Mouse (Mus musculus): ENCODE data around the gene Rsrc2. TPM values are rescaled to one million over a fixed set of nuclear protein-coding genes. Genes with fewer than 3 reads are reported as not detected.
"Not testable (repeated sequence)": the region's sequence is repeated elsewhere in the genome, so short reads cannot be mapped to it uniquely, and the experiment has no call there.

Rsrc2 gene
- 10 to 100 TPM; 65.6 to 81.8 TPM for total RNA-seq (2021)
- long read RNA-seq, experiment 1, transcript Rsrc2-208 (10 exons, 1,595 nt), result major isoform, 25 of 61 reads
- long read RNA-seq, experiment 1, partial matches to known transcripts, result 13 of 61 reads
- long read RNA-seq, experiment 1, other reads (novel, unspliced or antisense), result 13 of 61 reads
- long read RNA-seq, experiment 2, transcript Rsrc2-208 (10 exons, 1,595 nt), result major isoform, 14 of 20 reads
- long read RNA-seq, experiment 2, partial matches to known transcripts, result 3 of 20 reads
- long read RNA-seq, experiment 2, other reads (novel, unspliced or antisense), result 3 of 20 reads

DNA sequence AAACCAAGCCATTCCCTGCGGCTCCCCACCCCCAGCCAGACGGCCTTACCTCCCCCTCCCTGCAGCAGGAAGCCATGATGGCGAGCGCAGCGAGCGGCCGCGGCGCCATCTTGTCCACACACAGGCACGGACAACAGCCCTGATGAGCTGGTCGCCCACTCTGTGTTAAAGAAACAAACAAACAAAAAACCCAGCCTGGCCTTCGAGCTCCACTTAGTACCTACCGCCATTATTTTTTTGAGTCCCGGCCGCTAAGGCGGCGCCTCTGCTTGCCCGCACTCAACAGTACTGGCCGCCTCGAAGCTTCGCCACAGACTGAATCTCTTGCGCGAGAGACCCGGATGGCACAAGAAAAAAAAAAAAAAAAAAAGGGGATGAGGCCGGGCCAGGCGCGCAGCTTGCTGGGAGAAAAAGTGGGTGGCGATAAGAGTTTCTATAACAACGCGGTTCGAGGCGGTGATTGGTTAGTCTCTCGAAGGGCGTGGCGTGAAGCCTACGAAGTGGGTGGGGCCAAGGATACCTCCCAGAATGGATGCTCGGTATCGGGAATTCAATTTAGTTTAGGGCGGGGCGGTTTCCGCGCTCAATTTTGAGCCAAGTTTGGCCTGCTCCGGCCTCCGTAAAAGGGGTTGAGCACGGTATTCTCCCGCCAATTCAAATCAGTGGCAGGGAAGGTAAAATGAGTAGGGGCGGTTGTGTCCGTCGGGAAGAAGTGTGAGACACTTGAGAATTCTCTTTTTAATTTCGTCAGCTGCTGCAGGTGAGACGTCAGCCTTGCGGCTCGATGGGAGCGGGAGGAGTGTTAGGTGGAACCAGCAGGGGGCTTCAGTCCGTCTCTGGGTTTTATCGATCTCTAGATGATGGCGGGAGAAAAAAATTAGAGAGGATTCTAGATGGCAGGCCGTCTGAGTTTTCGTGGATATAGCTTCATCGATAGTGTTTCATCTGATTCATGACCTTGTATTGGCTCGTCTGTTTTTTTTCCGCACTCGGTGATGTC, at the start of gene Rsrc2, which contains the start of gene Kntc1:
Rsrc2 (minus strand) TSS at position 350 of the 1,000 bp plus-strand sequence.
Kntc1 (plus strand) TSS at position 652 of the 1,000 bp plus-strand sequence.
- peak; percentile 97 to 99 for DNase-seq

DNA sequence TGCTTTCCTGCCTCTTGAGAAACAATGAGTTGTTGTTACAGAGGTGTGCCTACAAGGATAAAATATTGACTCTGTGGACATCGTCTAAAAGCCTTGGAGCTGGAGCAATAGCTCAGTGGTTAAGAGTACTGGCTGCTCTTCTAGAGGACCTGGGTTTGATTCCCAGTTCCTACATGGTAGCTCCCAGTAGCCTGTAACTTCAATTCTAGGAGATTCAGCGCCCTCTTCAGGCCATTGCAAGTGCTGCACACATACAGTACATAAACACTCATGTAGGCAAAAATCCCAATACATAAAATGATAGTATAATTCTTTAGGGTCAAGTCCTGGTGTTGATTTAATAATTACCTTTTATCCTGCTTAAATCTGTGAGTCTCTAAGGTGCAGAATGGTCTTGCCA, 43.9 kb upstream of the Rsrc2 start:
- no peak for DNase-seq

DNA sequence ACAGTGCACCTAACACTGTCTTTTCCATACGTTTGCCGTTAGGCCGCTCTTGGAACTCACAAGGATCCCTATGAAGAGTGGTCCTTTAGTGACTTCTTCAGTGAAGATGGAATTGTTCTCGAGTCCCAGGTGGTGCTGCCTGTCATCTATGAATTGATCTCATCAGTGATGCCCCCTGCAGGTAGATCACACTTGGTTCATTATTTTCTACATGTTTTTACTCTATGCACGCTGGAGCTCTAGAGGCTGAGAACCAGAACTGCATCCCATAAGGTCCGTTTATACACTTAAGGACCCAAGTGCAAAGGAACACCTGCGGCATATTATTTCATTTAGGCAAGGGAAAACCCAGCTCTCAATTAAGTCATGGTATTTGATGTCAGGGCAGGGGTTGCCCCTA, 39.8 kb upstream of the Rsrc2 start:
- DNase-seq, result no peak

DNA sequence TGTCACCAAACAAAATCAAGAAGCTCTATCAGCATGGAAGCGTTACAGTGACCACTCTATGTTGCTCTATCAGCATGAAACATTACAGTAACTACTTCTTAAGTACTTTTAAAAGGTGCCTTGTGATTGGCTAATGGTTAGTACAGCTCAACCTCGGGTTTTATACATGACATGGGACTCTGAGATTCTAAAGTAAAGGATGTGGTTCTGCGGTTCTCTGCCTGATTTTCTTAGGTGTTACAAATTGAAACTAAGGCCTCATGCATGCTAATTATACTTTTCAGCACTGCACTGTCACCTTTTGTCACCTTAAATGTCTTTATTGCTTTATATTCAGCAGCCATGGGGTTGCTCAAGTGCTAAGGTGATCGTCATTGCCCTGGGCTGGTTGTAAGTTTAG, 32.6 kb upstream of the Rsrc2 start:
- no peak for DNase-seq

DNA sequence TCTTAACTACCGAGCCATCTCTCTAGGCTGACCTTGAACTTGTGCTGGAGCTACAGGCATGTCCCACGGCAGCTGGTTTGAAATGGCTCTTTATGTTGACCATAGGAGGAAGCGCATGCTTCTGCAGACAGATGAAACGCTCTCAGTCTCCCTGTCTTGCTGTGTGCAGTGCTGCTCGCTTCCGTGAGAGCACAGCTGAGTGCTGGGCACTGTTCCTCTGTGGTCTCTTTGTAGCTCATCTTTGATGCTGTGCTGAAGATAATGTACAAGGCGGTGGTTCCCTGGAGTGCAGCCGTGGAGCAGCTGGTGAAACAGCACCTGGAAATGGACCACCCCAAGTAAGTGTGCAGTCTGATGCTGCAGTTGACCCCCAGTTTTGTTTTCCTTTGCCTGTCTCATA, 31.5 kb upstream of the Rsrc2 start:
- DNase-seq, result no peak

DNA sequence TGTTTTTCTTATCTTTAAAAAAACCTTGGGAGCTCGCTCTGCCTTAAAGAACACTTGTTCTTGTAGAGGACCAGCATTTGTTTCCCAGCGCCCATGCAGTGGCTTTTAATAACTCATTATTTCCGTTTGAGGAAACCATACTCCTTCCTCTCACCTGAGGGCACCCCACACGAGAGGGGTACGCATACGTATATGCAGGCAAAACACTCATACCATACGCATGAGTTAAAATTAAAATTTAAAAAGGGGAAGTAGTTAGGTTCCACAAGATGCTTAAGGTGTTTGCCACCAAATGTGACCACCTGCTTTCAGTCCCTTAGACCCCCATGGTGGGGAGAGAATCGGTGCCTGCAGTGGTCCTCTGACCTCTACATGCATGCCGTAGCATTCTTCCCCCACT, 24.2 kb upstream of the Rsrc2 start:
- DNase-seq, result no peak

DNA sequence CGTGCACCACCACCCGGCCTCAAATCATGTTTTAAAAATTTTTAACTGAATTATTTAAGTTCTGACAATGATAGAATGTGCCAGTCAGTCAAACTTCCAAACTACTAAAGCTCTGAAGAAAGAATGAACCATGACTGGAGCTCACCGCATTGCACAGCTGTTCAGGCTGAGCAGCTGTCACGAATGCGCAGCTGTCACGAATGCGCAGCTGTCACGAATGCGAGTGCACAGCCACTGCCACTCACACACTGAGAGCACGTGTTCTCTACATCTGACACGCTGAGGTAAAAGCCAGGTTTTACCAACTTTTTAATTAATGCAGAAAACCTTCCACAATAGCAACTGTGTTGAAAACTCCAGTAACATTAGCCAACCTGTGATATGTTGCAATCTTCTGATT, 17.2 kb upstream of the Rsrc2 start:
- not testable (repeated sequence) for DNase-seq

DNA sequence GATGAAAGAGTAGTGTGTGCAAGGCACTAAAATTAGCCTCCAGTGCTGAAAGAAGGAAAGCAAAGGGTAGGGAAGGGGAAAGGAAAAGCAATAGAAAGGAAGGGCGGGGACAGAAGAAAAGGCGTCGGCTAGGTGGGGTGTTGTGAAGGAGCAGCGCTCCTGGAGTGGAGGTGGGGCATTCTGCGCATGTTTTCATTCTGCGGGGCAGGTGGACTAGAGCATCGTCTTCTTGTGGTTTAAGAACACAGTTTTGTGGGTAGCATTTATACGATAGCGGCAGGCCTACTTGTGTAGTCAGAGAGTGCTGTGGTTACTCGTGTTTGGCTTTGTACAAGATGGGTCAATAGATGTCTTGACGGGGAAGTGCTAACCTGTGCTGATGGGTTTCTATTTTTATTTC, 16.3 kb upstream of the Rsrc2 start:
- no peak for DNase-seq

DNA sequence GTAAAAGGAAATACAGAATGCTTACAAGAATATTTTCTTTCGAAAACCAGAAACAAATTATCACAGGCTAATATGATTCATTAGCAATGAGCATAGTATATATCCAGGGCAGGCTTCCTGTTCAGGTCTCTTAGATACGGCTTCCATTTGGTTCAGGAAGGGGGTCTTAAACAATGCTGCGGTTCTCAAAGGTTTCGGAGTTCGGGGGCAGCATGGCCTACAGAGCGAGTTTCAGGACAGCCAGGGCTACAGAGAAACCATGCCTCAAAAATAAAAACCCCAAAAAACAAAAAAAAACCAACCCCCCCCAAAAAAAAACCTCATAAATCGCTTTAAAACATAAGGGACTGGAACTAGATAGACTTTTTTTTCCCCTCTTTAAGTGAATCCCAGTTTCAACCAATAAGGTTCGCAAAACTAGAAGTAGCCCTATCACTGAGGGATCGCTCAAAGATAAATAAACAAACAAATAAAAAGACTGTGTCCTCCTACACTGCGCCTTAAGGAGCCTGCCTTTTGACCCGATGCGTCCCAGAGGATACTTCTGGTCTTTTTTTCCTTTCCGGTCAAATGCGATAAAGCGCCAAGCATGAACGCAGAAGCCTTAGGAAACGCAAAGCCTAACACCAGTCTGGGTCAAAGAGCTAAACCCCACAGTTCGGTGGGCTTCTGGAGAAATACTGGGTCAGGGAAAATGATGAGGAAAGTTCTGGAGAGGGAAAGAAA, 712 bp downstream of the Rsrc2 start:
- DNase-seq, result peak in 1 of 2 experiments; percentile 2

DNA sequence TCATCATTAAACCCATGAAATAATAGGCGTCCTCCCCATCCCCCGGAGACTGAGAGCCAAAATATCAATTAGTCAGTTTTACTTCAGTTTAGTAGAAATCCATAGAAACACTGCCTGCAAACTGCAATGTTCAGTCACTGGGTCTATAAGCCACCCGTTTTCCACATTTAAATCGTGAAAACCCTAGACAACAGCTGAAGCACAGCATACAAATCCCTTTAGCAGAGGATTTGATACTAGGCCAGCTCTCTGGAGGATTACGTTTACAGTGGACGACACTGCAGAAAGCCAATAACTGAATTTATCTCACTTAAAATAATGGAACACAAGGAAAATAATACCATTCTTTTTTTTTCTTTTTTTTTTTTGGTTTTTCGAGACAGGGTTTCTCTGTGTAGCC, 1.6 kb downstream of the Rsrc2 start:
- DNase-seq, result no peak

DNA sequence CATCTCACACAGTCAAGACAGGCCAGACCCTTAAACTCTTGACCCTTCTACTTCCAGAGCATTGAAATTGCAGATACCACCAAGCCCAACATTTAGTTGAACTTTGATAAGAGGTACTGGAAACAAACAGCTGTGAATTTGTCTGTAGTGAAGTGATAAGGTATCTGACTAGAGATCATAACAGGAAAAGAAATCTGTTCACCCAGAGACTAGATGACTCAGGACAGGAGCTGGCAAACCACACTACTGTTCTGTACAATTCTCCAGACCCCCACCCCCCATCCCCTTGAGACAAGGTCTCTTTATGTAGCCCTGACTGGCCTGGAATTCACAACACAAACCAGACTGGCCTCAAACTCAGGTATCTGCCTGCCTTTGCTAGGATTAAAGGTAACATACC, 3.0 kb downstream of the Rsrc2 start:
- peak in 1 of 2 experiments; percentile 9 for DNase-seq

DNA sequence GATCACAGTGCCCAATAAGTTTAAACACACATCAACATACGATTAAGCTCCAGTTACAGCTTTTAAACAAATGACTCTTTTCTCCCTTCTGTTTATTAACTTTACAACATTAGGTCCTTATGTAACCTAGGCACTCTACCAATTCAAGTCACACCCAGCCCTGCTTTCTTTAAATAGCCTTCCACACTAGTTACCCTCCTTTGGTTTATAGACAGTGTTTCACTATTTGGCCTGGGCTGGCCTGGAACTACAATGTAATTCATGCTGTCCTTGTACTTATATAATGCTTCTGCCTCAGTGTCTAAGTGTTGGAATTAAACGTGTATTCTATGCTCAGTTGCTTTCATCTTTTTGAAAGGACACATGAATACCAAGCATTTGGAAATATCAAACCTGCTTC, 4.9 kb downstream of the Rsrc2 start:
- no peak for DNase-seq

DNA sequence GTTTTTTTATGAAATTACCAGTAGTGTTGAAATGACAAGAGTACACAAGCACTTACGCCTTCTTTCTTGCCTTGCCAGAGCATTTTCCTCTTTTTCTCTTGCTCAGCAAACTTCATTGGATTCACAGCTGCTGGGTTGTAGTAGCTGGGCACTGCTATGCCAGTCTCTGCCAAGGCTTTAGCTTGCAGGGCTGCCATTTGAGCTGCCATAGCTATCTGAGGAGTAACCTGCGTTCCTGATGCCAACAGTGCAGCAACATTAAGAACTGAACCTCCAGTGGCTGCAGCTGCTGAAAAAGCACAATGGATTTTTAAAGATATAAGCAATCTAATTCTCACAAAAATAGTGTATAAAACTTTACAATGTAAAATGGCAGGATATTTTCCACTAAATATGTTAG, 18.2 kb downstream of the Rsrc2 start:
- no peak for DNase-seq

DNA sequence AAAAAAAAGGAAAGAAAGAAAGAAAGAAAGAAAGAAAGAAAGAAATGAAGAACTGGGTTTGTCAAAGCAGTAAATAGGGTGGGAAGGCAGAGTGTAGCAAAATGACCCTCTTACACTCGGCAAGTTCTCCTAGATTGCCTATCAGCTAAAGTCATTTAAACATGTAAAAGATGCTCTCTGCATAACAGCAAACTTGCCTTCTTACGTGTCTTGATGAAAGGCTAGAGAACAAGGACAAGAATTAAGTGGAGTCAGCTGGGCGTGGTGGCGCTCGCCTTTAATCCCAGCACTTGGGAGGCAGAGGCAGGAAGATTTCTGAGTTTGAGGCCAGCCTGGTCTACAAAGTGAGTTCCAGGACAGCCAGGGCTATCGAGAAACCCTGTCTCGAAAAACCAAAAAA, 25.4 kb downstream of the Rsrc2 start:
- DNase-seq, result not testable (repeated sequence)

DNA sequence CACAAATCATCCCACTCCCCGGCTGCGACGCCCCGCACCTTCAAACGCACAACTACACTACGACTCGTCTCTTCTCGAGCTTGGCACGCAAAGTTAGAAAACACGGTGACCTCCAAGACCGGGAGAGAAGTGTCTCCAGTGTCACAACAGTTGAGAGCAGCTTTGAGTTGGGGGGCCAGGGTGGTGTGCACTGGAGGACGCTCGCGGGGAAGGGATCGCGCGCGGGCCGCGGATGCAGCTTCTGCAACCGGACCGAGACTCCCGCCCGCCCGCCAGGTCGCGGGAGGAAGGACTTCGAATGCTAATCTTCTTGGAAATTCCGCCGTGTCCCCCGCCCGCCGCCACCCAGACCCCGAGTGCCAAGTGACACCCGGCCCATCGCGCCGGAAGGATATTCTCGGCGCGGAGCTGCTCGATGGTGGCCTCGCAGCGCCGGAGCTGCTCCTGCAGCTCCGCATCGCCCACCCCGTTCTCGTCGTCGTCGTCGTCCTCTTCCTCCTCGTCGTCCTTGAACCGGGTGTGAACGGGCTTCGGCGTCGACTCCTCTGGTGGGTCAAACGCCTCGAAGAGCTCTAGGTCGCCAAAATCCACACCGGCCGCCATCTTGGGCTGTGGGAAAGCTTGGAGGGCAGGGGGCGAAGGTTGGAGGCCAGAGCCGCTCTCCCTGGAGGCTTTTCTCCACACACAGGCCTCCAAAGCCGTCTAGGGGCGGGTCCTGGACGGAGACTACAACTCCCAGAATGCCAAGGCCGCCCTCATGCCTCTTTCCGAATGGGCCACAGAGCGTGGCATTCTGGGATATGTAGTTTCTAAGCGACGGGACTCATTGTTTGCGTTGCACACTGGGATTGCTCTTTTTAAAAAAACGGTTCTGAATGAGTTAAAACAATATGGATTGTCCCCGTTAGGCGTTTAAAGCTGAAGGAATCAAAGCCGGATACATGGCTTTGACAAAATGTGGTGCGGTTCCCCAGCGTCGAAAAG, 28.6 kb downstream of the Rsrc2 start, which contains the start of gene Zcchc8:
Zcchc8 (minus strand) TSS at position 773 of the 984 bp plus-strand sequence.
- DNase-seq, result peak; percentile 94 to 95

DNA sequence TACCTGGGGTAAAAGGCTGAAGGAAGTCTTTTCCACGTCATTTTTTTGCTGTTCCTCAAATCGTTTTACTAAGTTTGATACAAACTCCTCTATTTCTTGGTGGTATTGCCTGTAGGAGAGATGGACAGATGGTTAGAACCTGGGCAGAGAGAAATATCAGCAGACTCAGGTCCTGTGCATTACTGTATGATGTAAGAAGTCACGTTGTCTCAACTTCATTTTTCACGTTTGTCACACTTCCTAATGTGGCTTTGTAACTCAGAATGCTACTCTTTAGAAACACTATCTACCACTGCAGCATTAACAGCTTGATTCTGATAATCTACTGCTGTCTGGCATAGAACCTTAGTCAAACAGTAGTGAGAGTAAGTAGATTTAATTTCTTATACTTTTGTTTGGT, 34.6 kb downstream of the Rsrc2 start:
- DNase-seq, result no peak

DNA sequence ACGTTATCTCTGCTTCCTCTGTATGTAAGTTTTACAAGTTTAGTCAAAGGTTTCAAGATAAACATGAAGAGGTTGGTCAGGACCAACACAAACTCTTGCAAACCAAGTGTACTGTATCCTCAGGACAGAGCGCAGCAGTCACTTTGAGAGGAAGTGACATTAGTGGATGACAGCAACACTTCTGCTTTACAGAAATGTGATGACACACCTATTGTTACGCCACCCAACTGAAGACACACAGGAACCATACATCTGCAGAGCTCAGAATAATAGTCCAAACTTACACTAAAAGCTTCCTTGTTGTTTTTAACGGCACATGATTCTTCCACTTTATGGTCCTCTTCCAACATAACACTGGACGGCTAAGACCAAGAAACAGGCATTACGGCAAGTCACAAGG, 35.4 kb downstream of the Rsrc2 start:
- DNase-seq, result no peak

DNA sequence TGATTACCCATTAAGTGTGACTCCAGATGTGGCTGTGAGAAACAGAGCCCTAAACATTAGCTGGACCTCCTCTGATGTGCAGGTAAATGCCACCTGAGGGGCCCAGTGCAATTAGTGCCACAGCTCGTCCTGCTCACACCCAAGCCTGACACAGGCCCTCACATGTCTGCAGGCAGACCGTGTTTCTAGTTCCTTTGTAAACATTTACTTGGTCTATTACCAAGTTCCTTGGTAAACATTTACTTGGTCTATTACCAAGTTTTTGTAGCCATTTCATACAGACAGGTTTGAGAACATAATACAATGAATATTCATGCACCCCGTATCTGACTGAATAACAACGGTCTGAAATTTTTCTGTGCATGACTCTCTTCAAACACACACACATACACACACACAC, 39.6 kb downstream of the Rsrc2 start:
- DNase-seq, result no peak

DNA sequence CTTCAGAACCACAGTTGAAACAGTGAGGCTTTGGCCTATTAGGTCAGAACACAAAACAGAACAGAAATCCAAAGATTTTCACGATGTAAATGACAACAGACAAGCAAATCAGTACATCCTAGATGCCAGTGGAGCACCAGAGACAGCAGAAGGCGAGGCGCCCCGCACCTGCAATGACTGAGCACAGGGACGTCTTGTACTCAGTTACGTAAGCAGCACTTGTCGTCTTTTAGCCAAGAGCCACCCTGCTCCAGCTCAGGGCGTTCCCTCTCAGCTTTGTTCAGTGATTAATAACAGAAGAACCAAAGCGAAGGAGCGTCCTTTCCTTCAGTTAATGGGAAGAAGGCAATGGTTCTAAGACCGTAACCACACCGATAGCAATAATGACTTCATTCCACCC, 40.6 kb downstream of the Rsrc2 start:
- no peak for DNase-seq

DNA sequence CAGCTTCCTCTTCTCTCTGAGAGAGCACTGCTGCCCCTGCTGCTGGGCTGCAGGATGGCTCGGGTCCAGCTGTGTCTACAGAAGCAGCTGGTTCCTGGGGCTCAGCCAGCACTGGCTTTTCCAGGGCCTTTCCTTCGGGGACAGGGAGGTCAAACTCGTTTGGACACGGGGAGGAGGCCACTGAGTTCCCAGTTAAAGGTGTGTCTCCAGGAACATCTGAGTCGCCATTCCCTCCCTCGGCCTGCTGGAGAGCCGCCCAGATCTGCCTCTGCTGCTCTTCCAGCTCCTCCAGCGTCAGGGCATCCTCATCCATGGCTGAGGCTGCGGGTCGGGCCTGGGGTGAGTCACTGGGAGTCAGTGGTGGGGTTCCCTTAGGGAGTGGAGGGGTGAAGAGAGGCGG, 48.6 kb downstream of the Rsrc2 start:
- peak; percentile 61 to 70 for DNase-seq

DNA sequence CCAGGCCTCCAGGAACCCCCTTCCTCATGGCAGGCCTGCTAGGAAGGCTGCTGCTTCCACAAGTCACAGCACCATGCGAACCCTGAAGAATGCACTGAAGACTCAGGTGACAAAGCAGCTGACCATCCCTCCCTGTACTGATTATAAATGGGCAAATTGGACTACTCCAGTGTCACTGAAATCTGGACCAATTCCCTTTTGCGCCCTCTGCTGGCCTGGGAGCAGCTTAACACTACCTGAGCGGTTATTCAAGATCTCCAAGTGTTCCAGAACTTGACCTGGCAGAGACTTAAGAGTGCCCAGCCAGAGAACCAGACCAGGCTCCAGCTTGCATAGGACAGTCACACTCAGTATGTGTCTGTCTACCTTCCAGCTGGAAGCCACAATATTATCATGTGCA, 50.0 kb downstream of the Rsrc2 start:
- peak; percentile 83 to 87 for DNase-seq

Data from adrenal gland, postnatal 36 days (tissue).